Mouse (Mus musculus) midbrain, embryonic 12.5 days (tissue): ENCODE measurements around the gene Tap1. TPM values are rescaled to one million over a fixed set of nuclear protein-coding genes. Genes with fewer than 3 reads are reported as not detected.

Experiments
- ATAC-seq: fragments of 200-750 bp; cut with Nextera tagmentation; 2 replicates; pipeline ENCODE4 v1.8.0; 2017; ENCODE audit warnings: low read depth, moderate TSS enrichment, moderate library complexity; ENCODE audit not compliant: low FRiP score
- H3K27ac ChIP-seq: fragments of 300-500 bp; sonication (generic); replicated peaks from 2 replicates; pipeline ENCODE4 v1.5.1; 2016; ENCODE audit warnings: mild to moderate bottlenecking
- H3K27me3 ChIP-seq: fragments of 300-500 bp; sonication (generic); 2 replicates; pipeline ENCODE4 v1.6.1; 2016; ENCODE audit warnings: mild to moderate bottlenecking
- H3K36me3 ChIP-seq: fragments of 300-500 bp; sonication (generic); 2 replicates; pipeline ENCODE4 v1.6.1; 2016
- H3K4me1 ChIP-seq: fragments of 300-500 bp; sonication (generic); 2 replicates; pipeline ENCODE4 v1.6.1; 2016
- H3K4me2 ChIP-seq: fragments of 300-500 bp; sonication (generic); replicated peaks from 2 replicates; pipeline ENCODE4 v1.6.1; 2016; ENCODE audit warnings: mild to moderate bottlenecking, moderate library complexity
- H3K4me3 ChIP-seq: fragments of 300-500 bp; sonication (generic); 2 replicates; pipeline ENCODE4 v1.5.1; 2016; ENCODE audit warnings: mild to moderate bottlenecking
- H3K9ac ChIP-seq: fragments of 300-500 bp; sonication (generic); replicated peaks from 2 replicates; pipeline ENCODE4 v1.6.1; 2016; ENCODE audit warnings: mild to moderate bottlenecking, moderate library complexity
- H3K9me3 ChIP-seq: fragments of 300-500 bp; sonication (generic); 2 replicates; pipeline ENCODE4 v1.6.1; 2016; ENCODE audit warnings: mild to moderate bottlenecking
- WGBS: fragments of 180-500 bp; shearing (Covaris S2); methylation state at CpG from one replicate; pipeline ENCODE4 v1.1.7; 2016; 5-methylcytosine and 5-hydroxymethylcytosine counted together
- polyA plus RNA-seq: library from polyadenylated mRNA; unstranded; fragments of >200 nt; fragmentation: Nextera tagmentation; extraction: Ambion mirVana; gene quantifications from 2 replicates; pipeline ENCODE4 v1.2.1, GENCODE M21; 2016

Gene Tap1
- polyA plus RNA-seq, 1 experiment from 2014 or later: 1.8 TPM

GRCm38 (mm10) chr17:34155534-34155933, 31.8 kb upstream of the Tap1 start:
- no peak for ATAC-seq
- Histone ChIP-seq H3K27me3 (0 out of 2 replicates have a peak, but pooled peaks cover 6% of the 10 kb centered on the region), H3K9me3 (no peaks in the 10 kb centered on the region), H3K4me3 (no peak overlapping the region), H3K27ac (no peak overlapping the region), H3K4me1 (no peaks in the 10 kb centered on the region), H3K4me2 (no peak overlapping the region), H3K36me3 (no peaks in the 10 kb centered on the region), H3K9ac (no peak overlapping the region)
- 63% methylated on average over 5 of the region's 5 CpGs for WGBS

- Histone ChIP-seq H3K36me3 (no peaks in the 10 kb centered on the region), H3K27ac (no peak overlapping the region), H3K9me3 (0 out of 2 replicates have a peak, but pooled peaks cover 4% of the 10 kb centered on the region), H3K4me3 (no peak overlapping the region), H3K4me2 (no peak overlapping the region), H3K27me3 (peaks cover 13% of the 10 kb centered on the region; the same call in 1 of the 2 replicates), H3K4me1 (no peaks in the 10 kb centered on the region), H3K9ac (no peak overlapping the region)
- WGBS: 40% methylated on average over 9 of the region's 9 CpGs
- no peak for ATAC-seq
Measured at GRCm38 (mm10) chr17:34164202-34164895, 23.0 kb upstream of the Tap1 start.

GRCm38 (mm10) chr17:34165033-34165730, 22.2 kb upstream of the Tap1 start:
- Histone ChIP-seq H3K4me2 (no peak overlapping the region), H3K27me3 (peaks cover 13% of the 10 kb centered on the region; the same call in 1 of the 2 replicates), H3K27ac (no peak overlapping the region), H3K4me1 (no peaks in the 10 kb centered on the region), H3K9me3 (0 out of 2 replicates have a peak, but pooled peaks cover 4% of the 10 kb centered on the region), H3K9ac (no peak overlapping the region), H3K36me3 (no peaks in the 10 kb centered on the region), H3K4me3 (no peak overlapping the region)
- no peak for ATAC-seq
- 86% methylated on average over 6 of the region's 6 CpGs for WGBS

- 11% methylated on average over 2 of the region's 2 CpGs for WGBS
- Histone ChIP-seq H3K4me1 (no peaks in the 10 kb centered on the region), H3K9me3 (peaks cover 11% of the 10 kb centered on the region; the same call in 1 of the 2 replicates), H3K4me2 (no peak overlapping the region), H3K36me3 (no peaks in the 10 kb centered on the region), H3K4me3 (no peak overlapping the region), H3K27ac (no peak overlapping the region), H3K27me3 (peaks cover 14% of the 10 kb centered on the region; the same call in 1 of the 2 replicates), H3K9ac (no peak overlapping the region)
- no peak for ATAC-seq
Measured at GRCm38 (mm10) chr17:34169279-34169678, 18.1 kb upstream of the Tap1 start.

GRCm38 (mm10) chr17:34170487-34170876, 16.9 kb upstream of the Tap1 start:
- ATAC-seq: no peak
- peaks cover 20% of the 10 kb centered on the region; the same call in 1 of the 2 replicates for H3K27me3 ChIP-seq
- no peak overlapping the region for H3K27ac ChIP-seq
- H3K4me2 ChIP-seq: no peak overlapping the region
- WGBS: 23% methylated on average over 4 of the region's 4 CpGs
- no peak overlapping the region for H3K9ac ChIP-seq
- H3K9me3 ChIP-seq: peaks cover 10% of the 10 kb centered on the region; the same call in 1 of the 2 replicates
- no peaks in the 10 kb centered on the region for H3K36me3 ChIP-seq
- H3K4me1 ChIP-seq: no peaks in the 10 kb centered on the region
- no peak overlapping the region for H3K4me3 ChIP-seq

GRCm38 (mm10) chr17:34170877-34171498, 16.4 kb upstream of the Tap1 start:
- ATAC-seq: no peak
- peaks cover 20% of the 10 kb centered on the region; the same call in 1 of the 2 replicates for H3K27me3 ChIP-seq
- no peaks in the 10 kb centered on the region for H3K36me3 ChIP-seq
- no peak overlapping the region for H3K4me2 ChIP-seq
- no peak overlapping the region for H3K27ac ChIP-seq
- peaks cover 8% of the 10 kb centered on the region; the same call in 1 of the 2 replicates for H3K9me3 ChIP-seq
- H3K4me1 ChIP-seq: no peaks in the 10 kb centered on the region
- H3K9ac ChIP-seq: no peak overlapping the region
- no peak overlapping the region for H3K4me3 ChIP-seq
- 46% methylated on average over 13 of the region's 13 CpGs for WGBS

- Histone ChIP-seq H3K27ac (no peak overlapping the region), H3K27me3 (peaks cover 20% of the 10 kb centered on the region; the same call in 1 of the 2 replicates), H3K4me3 (no peak overlapping the region), H3K4me1 (no peaks in the 10 kb centered on the region), H3K4me2 (no peak overlapping the region), H3K36me3 (no peaks in the 10 kb centered on the region), H3K9me3 (peaks cover 12% of the 10 kb centered on the region; the same call in 1 of the 2 replicates), H3K9ac (no peak overlapping the region)
- no peak for ATAC-seq
- 93% methylated on average over 5 of the region's 5 CpGs for WGBS
Measured at GRCm38 (mm10) chr17:34172528-34172927, 14.8 kb upstream of the Tap1 start.

- ATAC-seq: no peak
- H3K27me3 ChIP-seq: peaks cover 14% of the 10 kb centered on the region; the same call in 1 of the 2 replicates
- peaks cover 14% of the 10 kb centered on the region; the same call in 1 of the 2 replicates for H3K9me3 ChIP-seq
- no peaks in the 10 kb centered on the region for H3K4me1 ChIP-seq
- H3K4me3 ChIP-seq: no peak overlapping the region
- H3K9ac ChIP-seq: no peak overlapping the region
- H3K27ac ChIP-seq: no peak overlapping the region
- 73% methylated on average over 1 of the region's 1 CpGs for WGBS
- H3K4me2 ChIP-seq: no peak overlapping the region
- H3K36me3 ChIP-seq: no peaks in the 10 kb centered on the region
Measured at GRCm38 (mm10) chr17:34174075-34174474, 13.3 kb upstream of the Tap1 start.

GRCm38 (mm10) chr17:34177179-34177578, 10.2 kb upstream of the Tap1 start:
- Histone ChIP-seq H3K9me3 (peaks cover 13% of the 10 kb centered on the region; the same call in 1 of the 2 replicates), H3K27me3 (peaks cover 13% of the 10 kb centered on the region; the same call in 1 of the 2 replicates), H3K4me3 (no peak overlapping the region), H3K4me1 (no peaks in the 10 kb centered on the region), H3K36me3 (no peaks in the 10 kb centered on the region), H3K9ac (no peak overlapping the region), H3K4me2 (no peak overlapping the region), H3K27ac (no peak overlapping the region)
- WGBS: 64% methylated on average over 4 of the region's 4 CpGs
- ATAC-seq: no peak

GRCm38 (mm10) chr17:34179019-34179418, 8.3 kb upstream of the Tap1 start:
- ATAC-seq: no peak
- 76% methylated on average over 6 of the region's 6 CpGs for WGBS

GRCm38 (mm10) chr17:34179913-34180859, 7.2 kb upstream of the Tap1 start:
- H3K27me3 ChIP-seq: peaks cover 21% of the 10 kb centered on the region
- 0 out of 2 replicates have a peak, but pooled peaks cover 7% of the 10 kb centered on the region for H3K9me3 ChIP-seq
- H3K4me2 ChIP-seq: no peak overlapping the region
- 77% methylated on average over 13 of the region's 13 CpGs for WGBS
- no peak overlapping the region for H3K9ac ChIP-seq
- no peak overlapping the region for H3K27ac ChIP-seq
- ATAC-seq: no peak
- no peaks in the 10 kb centered on the region for H3K36me3 ChIP-seq
- H3K4me1 ChIP-seq: no peaks in the 10 kb centered on the region
- no peak overlapping the region for H3K4me3 ChIP-seq

More at GRCm38 (mm10) chr17:34179019-34179418, 8.3 kb upstream of the Tap1 start:
- Histone ChIP-seq H3K4me2 (no peak overlapping the region), H3K4me1 (no peaks in the 10 kb centered on the region), H3K27ac (no peak overlapping the region), H3K9me3 (0 out of 2 replicates have a peak, but pooled peaks cover 7% of the 10 kb centered on the region), H3K36me3 (no peaks in the 10 kb centered on the region), H3K4me3 (no peak overlapping the region), H3K27me3 (peaks cover 20% of the 10 kb centered on the region), H3K9ac (no peak overlapping the region)
